Mouse (Mus musculus) cerebellum, postnatal 10 days (tissue): ENCODE results near the gene Plekhg5.

Experiments used
- DNase-seq, 2 experiments: peaks; one replicate each; pipeline ENCODE4 v3.0.0; 2021; ENCODE audit warnings: mixed read lengths in 2 of 2

The Plekhg5 gene

DNA sequence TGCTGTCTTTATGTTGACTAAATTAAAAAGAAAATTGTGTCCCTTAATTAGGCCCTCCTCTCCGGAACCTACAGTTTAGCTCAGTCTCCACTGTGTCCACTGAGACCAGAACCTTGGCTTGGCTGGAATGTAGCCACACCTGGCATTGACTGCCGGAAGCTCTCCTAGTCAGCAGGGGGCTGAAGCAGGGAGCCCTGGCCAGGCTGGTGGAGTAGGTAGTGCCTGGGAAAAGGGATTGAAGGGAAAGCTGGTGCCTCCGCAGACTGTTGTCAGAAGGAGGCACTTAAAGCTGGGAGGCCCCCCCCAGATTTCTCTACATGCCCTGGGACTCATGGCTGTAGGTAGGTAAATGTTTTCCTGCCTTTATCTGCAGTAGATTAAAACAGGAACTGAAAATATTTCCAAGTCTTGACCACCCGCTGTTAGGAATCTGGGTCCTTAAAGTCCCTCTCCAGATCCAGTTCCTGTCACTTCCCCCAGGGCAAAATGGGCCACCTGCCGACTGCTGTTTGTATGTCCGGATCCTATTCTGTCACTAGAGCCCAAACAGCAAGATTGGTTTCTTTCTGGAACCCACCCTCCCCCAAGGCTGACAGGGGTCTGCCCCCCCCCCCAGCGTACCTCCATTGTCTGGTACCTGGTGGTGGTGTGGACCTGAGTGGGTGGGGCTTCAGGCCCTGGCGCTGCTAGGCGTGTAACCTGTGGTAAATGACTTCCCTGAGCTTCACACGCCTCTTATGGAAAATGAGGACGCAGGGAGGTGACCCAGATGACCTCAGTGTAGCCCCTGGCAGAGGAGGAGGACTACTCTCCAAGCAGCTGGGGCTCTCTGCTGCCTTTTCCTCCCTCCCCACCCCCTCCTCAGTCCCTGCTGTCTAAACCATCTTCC, 25.9 kb downstream of the Plekhg5 start:
- DNase-seq, result peak; percentile 47 to 53

DNA sequence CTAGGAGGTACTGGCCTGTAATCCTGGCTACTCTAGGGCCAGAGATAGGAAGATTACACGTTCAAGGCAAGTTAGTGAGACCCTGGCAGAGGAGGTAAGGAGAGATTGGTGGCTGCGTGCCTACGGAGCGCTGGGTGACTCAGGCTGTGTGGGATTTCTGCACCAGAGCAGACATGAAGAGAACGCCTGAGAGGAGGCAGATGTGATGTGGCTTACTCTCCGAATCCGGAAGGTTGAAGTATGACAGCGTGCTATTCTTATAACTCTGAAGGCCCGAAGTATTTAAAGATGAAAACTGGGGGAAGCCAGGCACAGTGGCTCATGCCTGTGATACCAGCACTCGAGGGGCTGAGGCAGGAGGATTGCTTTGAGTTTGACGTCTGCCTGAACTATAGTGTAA, 28.2 kb downstream of the Plekhg5 start:
- no peak for DNase-seq

- no peak for DNase-seq
Observed at GRCm38 (mm10) chr4:152101081-152101653, 28.9 kb downstream of the Plekhg5 start.

DNA sequence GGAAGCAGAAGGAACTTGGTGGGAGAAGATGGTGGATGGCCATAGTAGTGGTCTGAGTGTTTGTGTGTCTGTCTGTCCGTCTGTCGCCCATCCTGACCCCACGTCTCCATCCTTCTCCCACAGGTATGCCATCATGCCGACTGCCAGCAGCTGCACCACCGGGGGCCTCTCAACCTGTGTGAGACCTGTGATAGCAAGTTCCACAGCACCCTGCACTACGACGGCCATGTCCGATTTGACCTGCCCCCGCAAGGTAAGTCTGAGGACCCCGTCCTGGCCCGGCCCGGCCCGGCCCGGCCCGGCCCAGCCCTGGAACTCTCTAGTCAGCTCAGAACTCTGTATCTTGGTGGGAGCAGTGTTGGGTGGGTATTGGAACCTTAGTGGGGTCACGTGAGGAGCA, 29.6 kb downstream of the Plekhg5 start:
- no peak for DNase-seq

GRCm38 (mm10) chr4:152103025-152103424, 30.7 kb downstream of the Plekhg5 start:
- peak; percentile 87 to 90 for DNase-seq

DNA sequence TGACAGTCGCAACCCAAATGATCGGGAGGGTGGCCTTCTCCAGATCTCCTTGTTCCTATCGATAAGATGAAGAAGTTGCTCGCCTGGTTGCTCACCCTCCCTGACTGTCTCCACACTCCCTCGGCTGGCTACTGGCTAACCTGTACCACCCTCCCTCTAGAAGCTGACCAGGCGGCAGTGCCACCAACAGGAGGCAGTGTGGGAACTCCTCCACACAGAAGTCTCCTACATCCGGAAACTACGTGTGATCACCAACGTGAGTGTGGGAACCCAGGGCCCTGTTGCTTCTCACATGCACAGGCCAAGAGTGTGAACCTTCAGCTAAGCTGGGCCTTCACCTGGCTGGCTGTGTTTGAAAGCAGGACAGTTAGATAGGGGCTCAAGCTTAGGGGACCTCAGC, 34.4 kb downstream of the Plekhg5 start:
- DNase-seq, result no peak

GRCm38 (mm10) chr4:152107493-152107892, 35.2 kb downstream of the Plekhg5 start:
- no peak for DNase-seq

GRCm38 (mm10) chr4:152107971-152108509, 35.7 kb downstream of the Plekhg5 start:
- peak; percentile 73 to 79 for DNase-seq

DNA sequence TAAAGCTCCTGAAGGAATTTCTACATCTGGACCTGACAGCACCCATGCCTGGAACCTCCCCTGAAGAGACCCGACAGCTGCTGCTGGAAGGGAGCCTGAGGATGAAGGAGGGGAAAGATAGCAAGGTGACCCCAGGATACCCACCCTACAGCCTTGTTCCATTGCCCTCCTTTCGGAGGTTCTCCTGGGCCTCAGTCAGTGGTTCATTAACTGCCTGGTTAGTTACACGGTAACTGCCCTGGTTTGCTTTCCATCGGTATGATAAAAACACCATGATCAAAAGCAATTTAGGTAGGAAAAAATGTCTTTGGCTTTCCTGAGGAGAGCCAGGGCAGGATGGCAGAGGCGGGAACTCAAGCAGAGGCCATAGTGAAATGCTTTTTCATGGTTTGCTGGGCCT, 36.4 kb downstream of the Plekhg5 start:
- DNase-seq, result no peak

DNA sequence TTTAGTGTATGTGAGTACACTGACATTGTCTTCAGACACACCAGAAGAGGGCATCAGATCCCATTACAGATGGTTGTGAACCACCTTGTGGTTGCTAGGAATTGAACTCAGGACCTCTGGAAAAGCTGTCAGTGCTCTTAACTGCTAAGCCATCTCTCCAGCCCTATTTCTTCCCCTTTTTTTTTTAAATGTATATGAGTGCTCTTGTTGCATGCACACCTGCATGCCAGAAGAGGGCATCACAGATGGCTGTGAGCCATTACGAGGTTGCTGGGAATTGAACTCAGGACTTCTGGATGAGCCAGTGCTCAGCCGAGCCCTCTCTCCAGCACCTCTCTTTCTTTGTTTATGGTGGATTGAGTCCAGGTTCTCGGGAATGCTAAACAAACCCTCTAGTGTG, 37.2 kb downstream of the Plekhg5 start:
- DNase-seq, result no peak

DNA sequence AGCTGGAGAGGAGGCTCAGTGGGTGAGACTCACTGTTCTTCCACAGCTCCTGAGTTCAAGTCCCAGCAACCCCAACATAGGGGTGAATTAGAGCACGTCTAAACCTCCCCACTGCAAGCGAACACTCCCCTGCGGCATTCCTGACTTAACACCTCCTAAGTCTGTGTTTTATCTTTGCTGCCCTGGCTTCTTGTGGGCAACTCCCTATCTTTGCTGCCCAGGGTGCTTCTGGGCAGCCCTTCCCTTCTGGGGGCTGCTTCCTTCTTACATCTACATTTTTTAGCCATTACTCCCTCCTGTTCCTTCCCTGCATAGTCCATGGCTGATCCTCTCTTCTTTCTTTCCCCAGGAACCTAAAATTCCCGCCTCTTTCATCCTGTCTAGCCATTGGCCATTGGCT, 38.4 kb downstream of the Plekhg5 start:
- DNase-seq, result no peak

GRCm38 (mm10) chr4:152112329-152112728, 40.0 kb downstream of the Plekhg5 start:
- DNase-seq, result no peak

DNA sequence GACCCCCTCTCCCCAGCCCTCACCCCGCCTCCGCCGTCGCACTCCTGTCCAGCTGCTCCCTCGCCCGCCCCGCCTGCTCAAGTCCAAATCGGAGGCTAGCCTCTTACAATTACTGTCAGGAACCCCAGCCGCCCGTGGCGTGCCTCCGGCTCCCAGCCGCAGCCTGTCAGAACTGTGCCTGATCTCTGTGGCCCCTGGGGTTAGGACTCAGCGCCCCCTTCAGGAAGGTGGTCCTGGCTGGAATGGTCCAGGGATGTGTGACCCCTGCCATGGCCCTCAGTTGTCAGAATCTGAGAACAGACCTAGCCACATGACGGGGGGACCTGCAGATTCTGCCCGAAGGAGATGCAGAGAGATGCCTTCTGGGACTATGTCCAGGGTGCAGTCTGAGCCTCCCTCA, 41.8 kb downstream of the Plekhg5 start:
- no peak for DNase-seq

GRCm38 (mm10) chr4:152115921-152116612, 43.8 kb downstream of the Plekhg5 start, which contains the start of gene Tnfrsf25:
Tnfrsf25 (plus strand) TSS chr4:152115934.
- DNase-seq, result no peak

- no peak for DNase-seq
Observed at GRCm38 (mm10) chr4:152117538-152117937, 45.2 kb downstream of the Plekhg5 start.

DNA sequence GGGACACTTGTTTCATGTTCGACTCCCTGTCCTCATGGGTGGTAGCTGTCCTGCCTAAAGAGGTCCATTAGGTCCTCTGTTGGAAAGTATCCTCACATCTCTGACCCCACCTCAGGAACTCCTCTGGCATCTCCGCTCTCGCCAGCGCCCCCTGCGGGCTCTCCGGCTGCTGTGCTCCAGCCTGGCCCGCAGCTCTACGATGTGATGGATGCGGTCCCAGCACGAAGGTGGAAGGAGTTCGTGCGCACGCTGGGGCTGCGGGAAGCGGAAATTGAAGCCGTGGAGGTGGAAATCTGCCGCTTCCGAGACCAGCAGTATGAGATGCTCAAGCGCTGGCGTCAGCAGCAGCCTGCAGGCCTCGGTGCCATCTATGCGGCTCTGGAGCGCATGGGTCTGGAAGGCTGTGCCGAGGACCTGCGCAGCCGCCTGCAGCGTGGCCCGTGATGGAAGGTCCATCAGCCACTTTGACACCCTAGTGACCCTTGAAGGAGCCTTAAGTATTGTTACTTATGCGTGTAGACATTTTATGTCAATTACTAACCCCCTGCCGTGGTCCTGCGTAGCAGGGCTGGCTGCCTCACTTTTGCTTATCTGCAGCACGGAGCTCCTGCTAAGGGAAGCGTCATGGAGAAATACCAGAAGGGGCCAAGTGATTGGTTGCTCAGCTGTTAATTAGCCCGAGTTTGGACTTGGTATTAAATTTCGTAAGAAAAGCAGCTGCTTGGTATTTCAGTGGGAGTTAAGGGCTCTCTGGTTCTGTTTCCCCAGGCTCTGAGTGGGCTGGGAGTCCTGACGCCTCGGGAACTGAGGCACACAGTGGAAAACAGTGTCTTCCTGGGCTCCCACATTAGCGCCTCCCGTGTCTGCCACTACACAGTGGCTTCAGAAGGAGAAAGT, 47.3 kb downstream of the Plekhg5 start:
- peak; percentile 63 to 72 for DNase-seq

DNA sequence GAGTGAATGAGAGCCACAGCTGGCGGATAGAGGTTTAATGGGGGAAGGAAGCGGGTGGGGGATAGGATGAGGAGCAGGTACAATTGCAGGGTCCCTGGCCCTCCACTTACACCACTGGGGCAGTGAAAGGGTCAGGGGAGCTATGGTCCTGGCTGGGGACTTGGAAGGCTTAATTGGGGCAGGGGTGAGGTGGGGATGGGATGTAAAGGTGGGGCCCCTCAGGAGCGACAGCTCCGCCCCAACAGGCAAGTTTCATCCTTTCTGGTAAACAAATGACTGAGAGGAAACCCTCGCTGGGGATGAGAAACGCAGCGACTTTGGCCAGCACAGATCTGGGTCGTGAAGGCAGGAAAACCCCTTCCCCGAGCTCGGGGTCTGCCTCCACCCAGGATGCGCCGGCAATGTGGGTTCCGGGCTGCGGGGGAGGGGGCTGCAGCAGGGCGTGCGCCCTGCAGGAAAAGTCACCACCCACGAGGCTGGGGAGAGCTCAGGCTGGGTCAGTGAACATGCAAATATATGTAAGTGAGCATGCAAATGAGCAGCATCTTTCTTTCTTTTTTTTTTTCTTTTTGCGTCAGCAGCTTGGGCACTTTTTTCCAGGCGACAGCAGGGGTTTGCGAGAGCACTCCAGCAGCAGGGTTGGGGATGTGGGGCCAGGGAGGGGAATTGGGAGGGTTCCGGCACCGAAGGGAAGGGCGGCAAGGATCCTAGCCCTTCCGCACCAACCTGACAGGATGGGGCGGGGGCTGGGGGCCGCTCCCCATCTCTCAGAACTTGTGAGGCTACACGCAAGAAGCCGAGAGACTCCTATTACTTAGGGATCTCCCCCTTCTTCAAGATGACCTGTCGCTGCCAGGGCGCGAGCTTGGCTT, 48.2 kb downstream of the Plekhg5 start:
- no peak for DNase-seq

DNA sequence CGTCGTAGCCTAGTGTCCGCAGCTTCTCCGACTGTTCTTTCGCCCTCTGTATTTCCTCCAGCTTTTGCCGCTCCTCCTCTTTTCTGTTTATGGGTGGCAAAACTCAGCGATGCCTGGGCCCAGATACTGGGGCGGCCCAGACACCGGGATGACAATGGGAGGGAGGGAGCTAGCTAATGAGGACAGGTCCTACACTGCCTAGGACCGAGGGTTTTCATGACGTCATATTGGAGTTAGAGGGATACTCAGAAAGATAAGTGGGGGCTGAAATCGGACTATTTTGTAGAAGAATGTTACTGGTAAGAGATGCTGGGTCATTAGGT, 48.8 kb downstream of the Plekhg5 start:
- DNase-seq, result no peak

DNA sequence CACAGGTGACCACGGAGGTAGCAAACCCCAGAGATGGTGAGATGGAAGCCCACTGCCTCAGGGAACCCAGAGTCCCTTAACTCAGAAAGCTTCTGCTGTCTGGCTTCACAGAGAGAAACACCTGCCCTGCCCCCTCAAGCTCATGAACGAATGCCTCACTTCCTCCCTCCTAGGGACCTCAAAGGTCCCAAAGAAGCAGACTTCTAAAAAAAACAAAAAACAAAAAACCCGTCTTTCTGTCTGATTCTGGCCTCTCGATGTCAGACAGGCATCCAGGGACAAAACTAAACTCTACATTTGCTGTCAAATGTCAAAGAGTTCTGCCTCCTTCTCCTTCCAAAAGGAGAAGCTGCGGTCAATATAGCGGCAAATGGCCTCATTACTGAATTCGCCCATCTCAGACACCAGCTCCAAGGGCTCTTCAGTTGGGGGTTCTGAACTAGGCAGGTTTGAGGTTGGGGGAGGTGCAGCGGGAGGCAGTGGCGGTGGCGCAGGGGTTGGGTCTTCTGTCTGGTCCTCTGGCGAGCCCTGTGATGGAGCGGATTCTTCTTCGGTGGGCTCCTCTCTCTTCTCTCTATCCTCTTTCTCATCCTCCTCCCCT, 52.2 kb downstream of the Plekhg5 start:
- no peak for DNase-seq

DNA sequence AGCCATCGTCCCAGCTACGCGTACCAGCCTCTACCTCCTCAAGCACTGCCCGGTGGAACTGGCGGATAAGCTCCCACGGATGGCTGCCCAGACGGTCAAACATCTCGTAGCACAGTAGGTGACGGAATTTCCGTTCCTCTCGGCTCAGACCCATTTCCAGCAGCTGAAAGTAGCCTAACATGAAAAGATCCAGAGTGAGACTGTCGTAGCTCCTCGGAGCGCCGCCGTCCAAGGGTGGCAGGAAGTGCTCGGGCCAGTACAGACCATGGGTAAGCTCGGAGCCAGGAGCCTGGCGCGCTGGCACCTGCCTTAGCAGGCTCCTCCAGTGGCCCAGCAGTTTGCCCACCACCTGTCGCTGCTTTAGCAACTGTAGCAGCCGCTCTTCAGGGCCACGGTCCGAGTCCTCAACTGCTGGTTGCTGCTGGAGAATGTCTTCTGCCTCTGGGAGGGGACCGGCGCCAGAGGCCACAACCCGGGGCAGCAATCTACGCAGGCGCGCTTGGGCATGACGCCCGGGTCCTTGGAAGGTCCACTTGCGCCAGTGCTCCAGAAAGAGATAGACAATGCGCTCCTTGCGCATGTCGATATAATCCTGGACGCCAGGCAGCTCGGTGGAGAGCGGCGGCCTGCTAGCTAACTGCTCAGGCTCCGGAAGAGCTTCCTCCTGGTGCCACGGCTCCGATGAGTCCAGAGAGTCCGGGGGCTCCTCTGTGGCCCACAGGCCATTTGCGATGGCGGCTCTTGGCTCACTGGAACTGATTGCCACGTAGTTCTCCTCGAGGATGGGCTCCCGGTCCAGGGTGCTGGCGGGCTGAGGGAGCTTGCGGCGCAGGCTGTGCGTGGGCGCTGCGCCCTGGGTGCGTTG, 53.1 kb downstream of the Plekhg5 start:
- DNase-seq, result peak; percentile 72 to 82
